Mouse (Mus musculus) stomach, postnatal 0 days (tissue): Measurements from ENCODE around the gene Nme1.

Experiments
- CTCF ChIP-seq: IDR thresholded peaks from 2 replicates; pipeline ENCODE4 v1.5.1; 2016; ENCODE audit warnings: antibody characterized with exemption, low read depth, mild to moderate bottlenecking, moderate library complexity
- EP300 ChIP-seq: optimal IDR thresholded peaks from 2 replicates; pipeline ENCODE3; 2016; ENCODE audit warnings: antibody characterized with exemption

- TF ChIP-seq EP300 (no peak), CTCF (no peak)
These were observed 13.5 kb downstream of the Nme1 start for GRCm38 (mm10) chr11:93954738-93955255.
